Mouse (Mus musculus): Measurements from ENCODE around the gene Gm21800. TPM values are rescaled to one million over a fixed set of nuclear protein-coding genes. Genes with fewer than 3 reads are reported as not detected.
"Not testable (repeated sequence)": the region's sequence is repeated elsewhere in the genome, so short reads cannot be mapped to it uniquely, and the experiment has no call there.

Gene Gm21800
- not detected for total RNA-seq (2021)

DNA sequence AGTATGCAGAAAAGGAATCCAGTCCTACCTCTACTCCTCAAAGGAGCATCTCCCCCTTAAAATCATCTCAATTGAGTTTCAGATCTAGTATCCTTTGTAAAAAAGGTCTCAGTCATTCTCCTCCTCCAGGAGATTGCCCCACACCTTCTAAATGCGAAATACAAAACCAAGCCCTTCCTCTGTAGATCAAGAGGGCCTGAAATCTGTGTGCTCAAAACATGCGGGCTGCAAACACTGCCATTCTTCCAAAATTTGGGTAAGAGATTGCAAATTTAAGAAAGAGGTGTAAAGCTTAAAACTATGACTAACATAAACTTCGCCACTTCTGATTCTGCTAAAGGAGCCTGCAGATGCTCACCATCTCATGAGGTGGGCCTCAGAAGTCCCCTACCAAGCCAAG, at the start of gene Gm21800:
TSS of gene Gm21800 (plus strand) at position 301 of the 400 bp plus-strand sequence.
- DNase-seq: not testable (repeated sequence)
